Mouse (Mus musculus) olfactory bulb, adult 2 months (tissue): Measurements from ENCODE around the gene Fndc7. TPM values are rescaled to one million over a fixed set of nuclear protein-coding genes. Genes with fewer than 3 reads are reported as not detected.

ENCODE experiments used
- H3K27ac ChIP-seq: fragments of 200-500 bp; 2 replicates; pipeline ENCODE4 v1.5.1; 2012; ENCODE audit warnings: low read depth, low read length; ENCODE audit not compliant: insufficient read depth
- H3K4me1 ChIP-seq: fragments of 200-500 bp; 2 replicates; pipeline ENCODE4 v1.6.1; 2012; ENCODE audit warnings: low read length; ENCODE audit not compliant: control insufficient read depth, insufficient read depth
- H3K4me3 ChIP-seq: fragments of 200-500 bp; 2 replicates; pipeline ENCODE4 v1.5.1; 2012; ENCODE audit warnings: mild to moderate bottlenecking, low read depth, low read length, moderate library complexity; ENCODE audit not compliant: insufficient read depth
- CTCF ChIP-seq: fragments of 200-500 bp; IDR thresholded peaks from 2 replicates; pipeline ENCODE4 v1.5.1; 2012; ENCODE audit warnings: low read depth, mild to moderate bottlenecking, low read length, moderate library complexity; ENCODE audit not compliant: insufficient read depth
- POLR2A ChIP-seq: fragments of 200-500 bp; IDR thresholded peaks from 2 replicates; pipeline ENCODE4 v1.6.1; 2012; ENCODE audit warnings: mild to moderate bottlenecking, low read depth, low read length, moderate library complexity; ENCODE audit not compliant: insufficient read depth
- WGBS: fragments of 180-500 bp; shearing (Covaris S2); methylation state at CpG from one replicate; pipeline ENCODE4 v1.1.7; 2018; 5-methylcytosine and 5-hydroxymethylcytosine counted together
- polyA plus RNA-seq: library from polyadenylated mRNA; stranded (reverse); fragments of >200 nt; gene quantifications from 2 replicates; pipeline ENCODE4 v1.2.4, GENCODE M21; 2012; ENCODE audit warnings: low replicate concordance; ENCODE audit not compliant: missing spikeins, insufficient read depth, insufficient read length

Fndc7 gene
- polyA plus RNA-seq, 1 experiment: not detected

GRCm38 (mm10) chr3:108917986-108918385 is 28.2 kb upstream of the Fndc7 start:
- WGBS: 54% methylated on average over 3 of the region's 3 CpGs
- no peaks in the 10 kb centered on the region for H3K4me1 ChIP-seq
- no peak for TF ChIP-seq CTCF
- TF ChIP-seq POLR2A: no peak
- H3K4me3 ChIP-seq: no peak overlapping the region
- no peak overlapping the region for H3K27ac ChIP-seq

- no peak overlapping the region for H3K27ac ChIP-seq
- no peak for TF ChIP-seq POLR2A
- TF ChIP-seq CTCF: no peak
- WGBS: 32% methylated on average over 4 of the region's 4 CpGs
- H3K4me3 ChIP-seq: no peak overlapping the region
- no peaks in the 10 kb centered on the region for H3K4me1 ChIP-seq
These were observed 27.0 kb upstream of the Fndc7 start for GRCm38 (mm10) chr3:108916857-108917256.

GRCm38 (mm10) chr3:108915999-108916398 is 26.2 kb upstream of the Fndc7 start:
- H3K4me3 ChIP-seq: no peak overlapping the region
- 87% methylated on average over 1 of the region's 1 CpGs for WGBS
- H3K27ac ChIP-seq: no peak overlapping the region
- H3K4me1 ChIP-seq: no peaks in the 10 kb centered on the region
- TF ChIP-seq POLR2A (no peak), CTCF (no peak)

- TF ChIP-seq POLR2A: peak; percentile 87
- TF ChIP-seq CTCF: no peak
- H3K4me3 ChIP-seq: peak within 1 kb of the TSS; percentile 90
- H3K4me1 ChIP-seq: peaks cover 3% of the 10 kb centered on the region; the same call in 1 of the 2 replicates
- WGBS: under 1% methylated on average over 53 of the region's 53 CpGs
- peak within 1 kb of the TSS; percentile 92 for H3K27ac ChIP-seq
These were observed 22.0 kb upstream of the Fndc7 start, which contains the start of gene Prpf38b for GRCm38 (mm10) chr3:108911548-108912413. Gene Prpf38b (minus strand): TSS chr3:108911727.

GRCm38 (mm10) chr3:108911081-108911547 is 21.3 kb upstream of the Fndc7 start:
- no peak for TF ChIP-seq POLR2A
- WGBS: under 1% methylated on average over 43 of the region's 44 CpGs
- H3K4me1 ChIP-seq: peaks cover 3% of the 10 kb centered on the region; the same call in 1 of the 2 replicates
- peak overlapping the region; percentile 90 for H3K4me3 ChIP-seq
- H3K27ac ChIP-seq: peak overlapping the region; percentile 92

GRCm38 (mm10) chr3:108910303-108911080 is 20.7 kb upstream of the Fndc7 start:
- Histone ChIP-seq H3K4me3 (peak overlapping the region; percentile 90), H3K4me1 (peaks cover 3% of the 10 kb centered on the region; the same call in 1 of the 2 replicates), H3K27ac (peak overlapping the region; percentile 92; the same call in 1 of the 2 replicates)
- TF ChIP-seq POLR2A (no peak), CTCF (no peak)
- under 1% methylated on average over 32 of the region's 32 CpGs for WGBS

- 89% methylated on average over 6 of the region's 6 CpGs for WGBS
- Histone ChIP-seq H3K27ac (no peak overlapping the region), H3K4me3 (no peak overlapping the region), H3K4me1 (no peaks in the 10 kb centered on the region)
- no peak for TF ChIP-seq POLR2A
- no peak for TF ChIP-seq CTCF
These were observed 13.1 kb upstream of the Fndc7 start for GRCm38 (mm10) chr3:108902934-108903333.

GRCm38 (mm10) chr3:108902038-108902437 is 12.2 kb upstream of the Fndc7 start:
- H3K27ac ChIP-seq: no peak overlapping the region
- TF ChIP-seq CTCF (no peak), POLR2A (no peak)
- 33% methylated on average over 2 of the region's 2 CpGs for WGBS
- H3K4me1 ChIP-seq: no peaks in the 10 kb centered on the region
- H3K4me3 ChIP-seq: no peak overlapping the region

- WGBS: 69% methylated on average over 5 of the region's 5 CpGs
- TF ChIP-seq POLR2A: no peak
- no peak for TF ChIP-seq CTCF
- H3K4me3 ChIP-seq: no peak overlapping the region
These were observed 10.9 kb upstream of the Fndc7 start for GRCm38 (mm10) chr3:108900681-108901080.

More at GRCm38 (mm10) chr3:108900681-108901080, 10.9 kb upstream of the Fndc7 start:
- H3K4me1 ChIP-seq: no peaks in the 10 kb centered on the region
- H3K27ac ChIP-seq: no peak overlapping the region
